Mouse (Mus musculus) cerebellum, adult 2 months (tissue): ENCODE data around the gene Atp5b.
"Not testable (repeated sequence)": the region's sequence is repeated elsewhere in the genome, so short reads cannot be mapped to it uniquely, and the experiment has no call there.

Experiments used
- CTCF ChIP-seq: fragments of 200-500 bp; IDR thresholded peaks from 2 replicates; pipeline ENCODE4 v1.5.1; 2011; ENCODE audit warnings: low read depth, mild to moderate bottlenecking, control low read depth, low read length, moderate library complexity, borderline replicate concordance; ENCODE audit not compliant: insufficient read depth
- POLR2A ChIP-seq: fragments of 200-500 bp; IDR thresholded peaks from 2 replicates; pipeline ENCODE4 v1.6.1; 2011; ENCODE audit warnings: low read length, control low read depth, borderline replicate concordance; ENCODE audit not compliant: insufficient read depth

DNA sequence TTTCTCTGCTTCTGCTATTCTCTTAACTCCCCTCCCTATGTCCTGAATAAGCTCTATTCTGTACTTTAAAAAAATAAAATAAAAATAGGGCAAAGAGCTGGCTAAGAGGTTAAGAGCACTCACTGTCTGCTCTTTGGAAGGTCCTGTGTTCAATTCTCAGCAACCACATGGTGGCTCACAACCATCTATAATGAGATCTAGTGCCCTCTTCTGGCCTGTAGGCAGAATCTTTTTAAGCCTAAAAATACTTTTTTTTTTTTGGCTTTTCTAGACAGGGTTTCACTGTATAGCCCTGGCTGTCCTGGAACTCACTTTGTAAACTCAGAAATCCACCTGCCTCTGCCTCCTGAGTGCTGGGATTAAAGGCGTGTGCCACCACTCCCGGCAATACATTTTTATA lies 12.6 kb upstream of the Atp5b start:
- TF ChIP-seq CTCF, POLR2A: not testable (repeated sequence)
